Mouse (Mus musculus): ENCODE measurements around the gene Zbtb7b.

DNA sequence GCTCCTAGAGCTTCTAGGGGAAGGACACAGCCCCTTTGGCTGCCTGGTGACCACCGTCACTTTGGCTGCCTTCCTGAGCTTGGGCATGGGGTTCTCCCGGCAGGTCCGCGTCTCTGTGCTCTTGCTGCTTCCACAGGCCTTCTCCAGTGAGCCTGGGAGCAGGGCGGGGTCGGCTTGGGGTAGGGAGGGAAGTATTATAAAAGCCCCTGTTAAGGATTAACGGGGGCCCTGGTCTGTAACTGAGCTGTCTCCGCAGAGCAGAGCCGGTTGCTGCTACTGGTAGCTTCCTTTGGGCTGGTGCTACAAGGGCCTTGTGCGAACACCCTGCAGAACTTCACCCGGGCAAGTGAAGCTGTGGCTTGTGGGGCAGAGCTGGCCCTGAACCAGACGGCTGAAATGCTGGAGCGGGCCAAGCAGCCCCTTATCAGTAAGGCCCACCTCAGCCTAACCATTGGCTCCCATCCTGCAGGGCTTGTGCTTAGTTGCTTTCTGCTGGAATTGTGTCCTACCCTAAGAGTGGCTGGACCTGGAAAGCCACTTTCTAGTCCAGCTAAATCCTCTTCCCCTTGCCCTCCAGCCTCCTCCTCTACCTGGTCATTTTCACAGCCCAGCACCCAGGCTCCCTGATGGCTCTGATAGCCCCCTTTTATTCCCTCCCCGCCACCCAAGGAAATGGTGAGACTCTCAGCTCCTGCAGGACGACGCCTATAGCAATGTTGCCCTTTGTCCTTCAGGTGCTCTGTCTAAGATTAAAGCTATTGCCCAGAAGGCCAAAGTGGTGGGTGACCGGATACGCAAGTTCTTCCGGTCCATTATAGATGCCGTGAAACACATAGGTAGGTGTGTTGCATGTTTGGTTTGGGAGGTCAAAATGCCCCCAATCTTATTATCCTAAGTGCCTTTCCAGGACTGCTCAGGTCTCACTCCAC lies 28.8 kb downstream of the Zbtb7b start:
- no peak for TF ChIP-seq CTCF (IDR thresholded peaks at IDR 0.05; ENCODE audit: low read depth, low read length)
- TF ChIP-seq POLR2A (IDR thresholded peaks at IDR 0.05; ENCODE audit: borderline replicate concordance, low read depth, low read length), result no peak

Data from bone marrow macrophage, adult 2 months (primary cell).